Mouse (Mus musculus) embryonic fibroblast, embryonic 13.5 days (primary cell): Measurements from ENCODE around the gene Ergic1.

ENCODE experiments used
- CTCF ChIP-seq: IDR thresholded peaks from 2 replicates; pipeline ENCODE4 v1.5.1; 2011; ENCODE audit warnings: mild to moderate bottlenecking, control low read depth, low read length, moderate library complexity, borderline replicate concordance; ENCODE audit not compliant: insufficient read depth
- POLR2A ChIP-seq: IDR thresholded peaks from 2 replicates; pipeline ENCODE4 v1.6.1; 2011; ENCODE audit warnings: low read depth, mild to moderate bottlenecking, control low read depth, low read length, moderate library complexity

DNA sequence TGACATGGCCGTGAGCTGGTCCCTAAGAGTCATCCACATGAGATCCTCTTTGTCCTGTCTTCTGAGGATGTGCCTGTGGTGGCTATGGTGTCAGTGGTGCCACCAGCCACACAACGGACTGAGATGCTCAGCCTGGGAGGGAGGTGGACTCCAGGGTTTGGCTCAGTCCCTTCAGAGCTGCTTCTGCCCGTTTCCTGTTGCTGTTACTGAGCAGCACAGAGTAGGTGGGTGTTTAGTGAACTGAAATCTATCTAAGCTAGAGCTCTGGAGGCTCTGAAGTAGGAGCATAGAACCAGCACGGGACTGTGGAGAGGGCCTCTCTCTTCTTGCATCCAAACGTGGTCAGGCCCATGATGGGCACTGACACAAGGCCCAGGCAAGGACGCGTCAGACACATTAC lies 73.2 kb downstream of the Ergic1 start:
- TF ChIP-seq POLR2A (no peak), CTCF (no peak)
